Mouse (Mus musculus) left cerebral cortex, adult 8-10 months (tissue): ENCODE results near the gene Pde8a. TPM values are rescaled to one million over a fixed set of nuclear protein-coding genes. Genes with fewer than 3 reads are reported as not detected.
A peak's percentile ranks its signal among the peaks of the same experiment; 100 is the strongest.
"Not testable (repeated sequence)": the region's sequence is repeated elsewhere in the genome, so short reads cannot be mapped to it uniquely, and the experiment has no call there.

Source experiments
- DNase-seq, 2 experiments: peaks; one replicate each; pipeline ENCODE4 v3.0.0; 2022; ENCODE audit warnings: low spot score in 2 of 2
- total RNA-seq, 4 experiments: library from RNA; stranded (reverse); gene quantifications; 2 replicates each; pipeline ENCODE4 v1.2.4; 2022

The Pde8a gene
- total RNA-seq, result 10 to 100 TPM; 12.5 to 16.6 (median 14.5) TPM

DNA sequence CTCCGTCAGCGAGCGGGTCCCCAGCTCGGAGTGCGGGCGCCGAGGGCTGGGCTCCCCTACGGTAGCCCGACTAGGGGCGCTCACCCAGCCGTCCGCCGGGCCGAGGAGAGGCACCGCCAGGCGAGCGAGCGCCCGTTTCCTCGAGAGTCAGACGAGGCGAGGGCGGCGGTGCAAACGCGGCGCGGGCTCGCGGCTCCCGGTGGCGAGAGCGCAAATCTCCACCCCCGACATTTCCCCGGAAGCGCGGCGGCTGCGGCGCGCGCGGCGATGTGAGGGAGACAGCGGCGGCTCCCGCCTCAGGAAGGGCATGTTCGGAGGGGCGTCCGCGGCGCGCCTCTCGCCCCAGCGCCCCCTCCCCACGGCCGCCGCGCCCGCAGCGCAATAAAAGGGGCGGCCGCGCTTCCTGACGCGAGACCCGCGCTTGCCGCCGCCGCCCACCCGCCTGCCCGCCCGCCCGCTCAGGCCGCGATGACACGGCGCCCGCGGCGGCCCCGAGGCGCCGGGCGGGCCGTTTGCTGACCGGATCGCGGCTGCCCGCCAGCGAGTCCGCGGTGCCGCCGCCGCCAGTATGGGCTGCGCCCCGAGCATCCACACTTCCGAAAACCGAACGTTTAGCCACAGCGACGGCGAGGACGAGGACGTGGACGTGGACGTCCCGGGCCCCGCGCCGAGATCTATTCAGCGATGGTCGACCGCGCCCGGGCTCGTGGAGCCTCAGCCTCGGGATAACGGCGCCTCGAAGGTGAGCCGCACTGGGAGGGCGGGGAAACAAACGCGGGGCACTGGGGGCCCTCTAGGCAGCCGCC, at the start of gene Pde8a:
Gene Pde8a, plus strand, starts transcription at position 250 of the 806 bp plus-strand sequence.
- DNase-seq, result no peak

DNA sequence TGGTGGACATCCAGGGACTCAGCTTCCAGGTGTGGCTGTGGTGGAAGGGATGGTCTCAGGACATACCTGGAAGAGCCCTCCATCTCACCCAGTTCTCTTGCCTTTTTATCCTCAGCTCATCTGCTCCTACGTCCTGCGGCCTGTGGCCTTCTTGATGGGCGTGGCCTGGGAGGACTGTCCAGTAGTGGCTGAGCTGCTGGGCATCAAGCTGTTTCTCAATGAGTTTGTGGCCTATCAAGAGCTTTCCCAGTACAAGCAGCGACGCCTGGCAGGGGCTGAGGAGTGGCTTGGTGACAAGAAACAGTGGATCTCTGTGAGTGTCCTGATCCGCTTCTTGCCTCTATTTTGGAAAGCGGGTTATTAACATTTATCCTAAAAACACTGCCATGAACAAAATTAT, 49.0 kb upstream of the Pde8a start:
- no peak for DNase-seq

DNA sequence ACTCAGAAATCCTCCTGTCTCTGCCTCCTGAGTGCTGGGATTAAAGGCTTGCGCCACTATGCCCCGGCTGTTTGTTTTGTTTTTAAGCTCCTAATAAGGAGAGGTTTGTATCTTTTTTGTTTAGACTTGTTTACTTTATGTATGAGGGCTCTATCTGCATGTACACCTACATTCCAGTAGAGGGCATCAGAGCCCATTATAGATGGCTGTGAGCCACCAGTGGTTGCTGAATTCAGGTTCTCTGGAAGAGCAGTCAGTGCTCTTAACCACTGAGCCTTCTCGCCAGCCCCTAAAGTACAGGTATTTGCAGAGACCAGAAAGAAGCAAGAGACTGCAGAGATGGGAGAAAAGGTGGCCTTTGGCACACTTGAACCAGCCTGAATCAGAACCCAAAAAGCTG, 46.3 kb upstream of the Pde8a start:
- DNase-seq, result no peak

DNA sequence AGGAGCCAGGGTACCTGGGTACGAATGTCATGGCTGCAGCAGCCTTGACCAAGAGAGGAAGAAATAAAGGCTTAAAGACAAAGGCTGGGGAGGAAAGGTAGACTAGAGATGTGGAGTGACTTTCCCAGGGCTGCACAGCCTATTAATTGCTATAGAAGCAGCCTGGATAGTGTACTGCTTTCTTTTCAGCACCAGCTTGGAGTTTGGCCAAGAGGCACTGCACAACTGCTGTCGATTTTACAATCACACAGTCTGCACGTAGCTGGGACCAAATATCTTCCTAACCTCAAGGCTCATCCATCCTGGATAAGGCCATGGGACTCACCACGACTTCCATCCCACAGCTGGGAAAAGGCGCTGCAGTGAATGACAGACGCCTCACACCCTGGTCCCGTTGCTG, 44.0 kb upstream of the Pde8a start:
- DNase-seq, result no peak

DNA sequence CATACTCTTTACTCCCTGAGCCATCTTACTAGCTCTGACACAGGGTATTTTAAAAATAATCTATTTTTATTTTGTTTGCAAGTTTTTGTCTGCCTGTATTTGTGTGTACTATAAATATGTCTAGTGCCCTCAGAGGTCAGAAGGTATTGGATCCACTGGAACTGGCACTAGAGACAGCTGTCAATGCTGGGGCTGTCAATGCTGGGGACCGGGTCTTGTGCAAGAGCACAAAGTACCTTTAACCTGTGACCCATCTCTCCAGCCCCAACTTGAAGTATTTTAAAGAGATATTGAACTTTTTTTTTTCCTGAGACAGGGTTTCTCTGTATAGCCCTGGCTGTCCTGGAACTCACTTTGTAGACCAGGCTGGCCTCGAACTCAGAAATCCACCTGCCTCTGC, 39.5 kb upstream of the Pde8a start:
- no peak for DNase-seq

DNA sequence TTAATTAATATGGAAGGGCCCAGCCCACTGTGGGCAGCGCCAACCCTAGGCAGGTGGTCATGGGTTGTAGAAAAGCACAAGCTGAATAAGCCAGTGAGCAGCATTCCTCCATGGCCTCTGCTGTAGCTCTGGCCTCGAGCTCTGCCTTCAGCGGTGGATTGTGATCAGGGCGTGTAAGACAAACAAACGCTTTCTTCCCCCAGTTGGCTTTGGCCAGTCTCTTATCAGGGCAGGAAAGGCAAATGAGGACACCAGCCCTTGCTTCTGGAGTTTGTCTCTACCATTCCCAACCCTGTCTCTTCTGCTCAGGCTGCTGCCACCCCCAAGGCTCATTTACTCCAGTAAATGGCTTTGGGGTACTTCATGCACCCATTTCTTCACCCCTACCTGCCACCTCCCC, 38.7 kb upstream of the Pde8a start:
- no peak for DNase-seq

DNA sequence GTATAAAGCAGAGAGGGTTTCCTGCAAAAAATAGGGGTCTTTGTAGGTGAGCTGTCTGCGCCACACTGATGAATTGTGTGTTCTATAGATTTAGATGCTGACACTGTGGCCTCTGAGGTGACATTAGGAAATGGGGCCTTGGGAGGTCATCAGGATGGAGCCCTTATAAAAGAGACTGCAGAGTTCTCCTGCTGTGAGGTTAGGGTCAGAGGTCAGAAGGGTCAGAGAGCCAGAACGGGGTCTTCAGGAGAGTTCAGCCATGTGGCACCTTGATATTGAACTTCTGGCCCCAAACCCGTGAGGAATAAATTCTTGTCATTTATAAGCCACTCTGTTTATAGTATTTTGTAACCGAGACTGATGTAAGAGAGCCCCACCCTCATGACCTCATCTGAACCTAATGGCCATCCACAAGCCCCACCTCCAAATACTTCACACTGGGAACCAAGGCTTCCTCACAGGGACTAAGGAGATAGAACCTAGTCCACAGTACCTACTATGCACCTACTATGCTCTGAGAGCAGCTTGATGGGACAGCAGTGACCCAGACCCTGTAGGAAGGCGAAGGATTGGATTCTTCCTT, 37.1 kb upstream of the Pde8a start:
- DNase-seq, result no peak

DNA sequence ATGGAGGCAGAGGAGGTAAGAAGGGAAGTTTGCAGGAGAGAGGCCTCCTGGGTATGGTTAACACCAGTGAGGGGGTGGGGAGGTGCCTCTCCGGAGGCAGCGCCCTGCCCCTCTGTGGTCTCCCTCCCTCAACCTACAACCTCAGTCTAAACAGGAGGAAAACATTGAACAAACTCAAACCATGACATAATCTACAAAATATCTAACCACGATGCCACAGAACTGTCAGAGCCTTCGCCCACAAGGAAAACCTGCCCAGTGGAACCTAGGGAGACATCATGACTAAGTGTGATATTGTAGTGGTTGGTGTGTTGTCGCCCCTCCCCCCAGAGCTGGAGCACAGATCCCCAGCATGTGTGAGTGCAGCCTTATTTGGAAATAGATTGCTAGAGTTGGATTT, 33.9 kb upstream of the Pde8a start:
- DNase-seq, result peak in 1 of 2 experiments; percentile 58

DNA sequence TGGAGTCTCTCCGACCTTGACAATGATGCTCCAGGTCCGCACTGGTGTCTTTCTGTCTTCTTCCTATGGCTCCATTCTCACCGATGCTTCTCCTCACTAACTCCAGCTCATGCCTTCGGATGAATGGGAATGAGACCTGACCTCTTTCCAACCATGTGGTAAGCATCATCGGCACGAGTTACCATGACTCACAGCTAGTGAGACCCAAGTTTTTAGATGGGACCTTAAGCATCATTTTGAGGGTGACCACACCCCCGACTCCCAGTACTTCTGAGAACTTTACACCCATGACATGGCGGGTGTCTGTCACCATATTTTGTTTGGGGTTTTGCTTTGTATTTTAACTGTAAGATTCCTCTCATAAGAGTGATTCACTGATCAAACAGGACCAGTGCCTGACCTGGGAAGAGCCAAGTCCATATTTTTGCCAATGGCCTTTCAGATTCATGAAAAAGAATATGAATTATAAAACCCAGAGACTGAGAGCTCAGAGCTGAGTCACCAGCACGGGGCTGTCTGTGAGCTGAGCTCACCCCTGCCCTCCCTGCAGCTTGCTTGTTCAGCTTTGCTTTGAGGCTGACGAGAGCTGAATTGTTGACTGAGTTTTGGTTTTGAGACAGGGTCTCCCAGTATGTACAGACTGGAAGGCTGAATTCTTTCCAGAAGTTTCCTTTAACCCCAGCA, 30.8 kb upstream of the Pde8a start:
- no peak for DNase-seq

DNA sequence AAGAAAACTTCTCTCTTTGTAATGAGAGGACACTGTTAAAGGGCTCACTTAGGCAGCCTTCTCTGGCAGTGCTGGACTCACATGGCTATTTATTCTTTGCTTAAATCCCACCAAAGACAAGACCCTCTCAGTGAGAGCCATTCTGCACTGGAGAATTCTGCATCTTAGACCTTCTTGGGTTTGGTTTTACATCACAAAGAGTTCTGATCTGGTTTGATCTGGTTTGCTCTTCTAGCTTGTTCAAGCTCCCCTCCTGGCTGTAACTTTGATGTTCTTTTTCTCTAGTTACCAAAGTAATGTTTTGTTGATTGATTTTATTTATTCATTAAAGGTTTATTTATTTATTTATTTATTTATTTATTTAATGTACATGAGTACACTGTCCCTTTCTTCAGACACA, 30.2 kb upstream of the Pde8a start:
- no peak for DNase-seq

DNA sequence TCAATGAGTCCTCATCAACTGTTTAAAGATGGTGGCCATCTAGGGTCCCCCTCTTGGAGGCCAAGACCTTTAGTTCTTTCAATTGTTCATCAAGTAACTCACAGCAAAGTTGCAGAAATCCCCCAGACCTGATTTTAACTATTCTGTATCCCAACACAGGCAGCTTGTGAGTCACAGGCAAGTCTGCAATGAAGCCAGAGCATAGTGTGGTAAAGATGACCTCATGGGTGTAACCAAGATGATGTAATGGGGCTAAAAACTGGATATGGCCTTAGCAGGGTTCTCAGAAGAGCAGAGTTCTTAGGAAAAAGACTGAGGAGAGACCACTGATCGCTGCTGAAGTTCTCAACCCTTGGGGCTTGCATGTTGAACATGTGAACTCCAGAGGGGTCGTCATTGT, 29.3 kb upstream of the Pde8a start:
- no peak for DNase-seq

DNA sequence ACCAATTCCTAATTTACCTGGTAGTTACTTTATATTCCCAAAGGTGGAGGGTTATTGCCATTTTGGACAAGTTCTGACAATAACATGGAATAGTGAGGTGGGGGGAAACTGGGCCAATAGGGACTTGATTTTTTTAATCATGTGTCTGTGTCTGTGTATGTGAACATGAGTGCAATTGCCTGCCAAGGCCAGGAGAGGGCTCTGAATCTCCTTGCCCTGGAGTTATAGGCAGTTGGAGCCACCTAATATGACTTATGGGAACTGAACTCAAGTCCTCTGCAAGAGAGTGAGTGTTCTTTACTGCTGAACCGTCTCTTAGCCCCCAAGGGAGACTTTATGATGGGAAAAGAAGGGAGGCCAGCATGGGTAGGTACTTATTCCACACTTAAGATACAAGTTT, 28.7 kb upstream of the Pde8a start:
- DNase-seq, result no peak

DNA sequence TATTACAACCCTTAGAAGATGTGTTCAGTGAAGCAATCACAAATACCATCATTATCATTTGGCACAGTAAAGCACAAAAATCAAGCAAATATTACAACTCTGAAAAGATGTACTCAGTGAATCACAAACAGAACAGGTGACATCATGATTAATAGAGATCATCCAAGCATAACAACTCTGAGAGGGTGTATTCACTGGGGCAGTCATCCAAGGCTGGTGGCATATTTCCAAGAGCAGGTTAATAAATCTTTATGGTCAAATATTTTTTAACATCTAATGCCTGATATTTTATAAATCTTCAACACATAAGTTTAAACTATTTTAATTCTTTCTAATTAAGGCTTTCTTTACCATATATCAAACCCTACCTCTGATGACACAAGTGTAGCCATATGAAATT, 27.4 kb upstream of the Pde8a start:
- DNase-seq, result not testable (repeated sequence)

DNA sequence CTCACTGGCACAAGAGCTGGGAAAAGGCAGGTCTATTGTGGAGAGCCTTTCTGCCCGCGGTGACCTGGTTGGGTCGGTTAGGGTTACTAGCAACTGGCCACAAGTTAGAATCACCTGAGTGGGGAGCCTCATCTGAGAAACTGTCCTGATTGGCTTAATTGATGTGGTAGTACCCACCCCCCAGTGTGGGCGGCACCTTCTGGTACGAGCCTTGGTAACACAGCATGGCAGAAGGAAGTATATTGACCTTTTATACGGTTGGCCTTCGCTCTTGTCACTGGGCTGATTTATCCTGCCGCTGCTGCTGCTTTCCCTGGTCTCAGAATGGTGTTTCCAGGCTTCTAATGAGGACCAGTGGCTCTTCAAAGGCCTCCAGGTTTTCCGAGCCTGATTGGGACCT, 24.2 kb upstream of the Pde8a start:
- no peak for DNase-seq

DNA sequence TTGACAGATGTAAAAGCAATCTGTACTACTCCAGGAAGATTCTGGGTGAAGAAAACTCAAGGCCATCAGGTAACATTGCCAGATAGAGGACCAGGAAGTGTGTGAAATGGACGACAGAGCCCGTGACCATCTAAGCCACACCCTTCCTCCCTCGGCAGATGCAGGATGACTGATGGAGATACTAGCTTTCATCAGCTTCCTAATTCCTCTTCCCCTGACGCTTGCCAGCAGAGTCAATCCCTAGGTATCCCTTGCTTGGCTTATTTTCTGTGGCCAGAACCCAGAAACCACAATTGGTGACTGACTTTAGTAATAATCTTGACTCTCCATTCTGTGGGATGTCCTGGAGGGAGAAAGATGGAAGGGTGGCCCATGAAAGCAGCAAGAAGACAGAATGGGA, 17.9 kb upstream of the Pde8a start:
- no peak for DNase-seq

DNA sequence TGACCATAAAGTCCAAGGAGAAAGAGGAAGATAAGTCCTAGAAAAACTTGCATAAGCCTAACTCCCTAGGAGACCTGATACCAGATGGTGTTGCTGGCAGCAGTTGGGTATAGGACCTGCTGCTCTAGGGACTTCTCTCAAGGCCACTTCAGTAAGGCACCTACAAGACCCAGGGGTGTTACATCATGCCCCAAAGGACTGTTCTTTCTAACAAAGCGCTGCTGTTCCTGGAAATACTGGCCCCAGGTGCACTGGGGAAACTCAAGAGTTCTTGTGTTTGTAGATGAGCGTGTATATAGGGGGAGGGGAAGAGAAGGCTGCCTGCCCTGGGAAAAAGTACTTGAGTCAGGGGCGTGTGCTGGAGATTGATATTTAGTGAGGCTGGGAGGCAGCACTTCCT, 16.6 kb upstream of the Pde8a start:
- no peak for DNase-seq

DNA sequence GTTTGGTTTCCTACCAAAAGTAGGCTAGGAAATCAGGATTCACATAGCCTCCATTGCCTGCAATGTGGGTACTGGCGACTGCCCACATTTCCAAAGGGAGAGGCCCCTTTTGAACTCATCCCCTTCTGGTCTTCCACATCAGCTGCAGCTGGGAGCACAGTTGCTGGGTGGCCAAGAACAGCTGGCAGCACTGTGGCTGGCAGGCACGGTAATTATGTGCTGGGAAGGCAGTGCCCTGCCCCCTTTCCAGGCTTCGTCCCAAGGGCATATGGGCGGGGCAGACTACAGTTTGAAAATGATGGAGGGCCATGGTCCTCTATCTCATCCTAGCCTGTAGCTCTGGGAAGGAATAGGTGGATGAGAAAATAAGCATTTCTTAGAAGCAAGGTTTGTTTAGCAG, 14.9 kb upstream of the Pde8a start:
- DNase-seq, result no peak

DNA sequence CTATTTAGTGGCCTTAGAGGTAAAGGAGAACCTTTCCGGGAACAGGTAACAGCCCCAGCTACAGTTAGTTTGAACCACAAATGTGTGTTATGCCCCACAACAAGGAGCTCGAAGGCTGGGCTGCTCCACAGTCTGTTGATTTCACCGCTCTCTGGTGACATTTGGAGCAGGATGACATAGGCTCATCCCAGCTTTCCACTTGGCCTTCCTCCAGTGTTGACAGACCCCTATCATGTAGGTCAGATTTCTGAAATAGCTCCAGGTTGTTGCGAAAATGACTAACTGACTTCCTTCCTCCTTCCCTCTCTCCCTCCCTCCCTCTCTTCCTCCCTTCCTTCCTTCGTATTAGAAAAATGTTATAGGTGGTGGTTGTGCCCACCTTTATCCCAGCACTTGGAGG, 14.3 kb upstream of the Pde8a start:
- no peak for DNase-seq

DNA sequence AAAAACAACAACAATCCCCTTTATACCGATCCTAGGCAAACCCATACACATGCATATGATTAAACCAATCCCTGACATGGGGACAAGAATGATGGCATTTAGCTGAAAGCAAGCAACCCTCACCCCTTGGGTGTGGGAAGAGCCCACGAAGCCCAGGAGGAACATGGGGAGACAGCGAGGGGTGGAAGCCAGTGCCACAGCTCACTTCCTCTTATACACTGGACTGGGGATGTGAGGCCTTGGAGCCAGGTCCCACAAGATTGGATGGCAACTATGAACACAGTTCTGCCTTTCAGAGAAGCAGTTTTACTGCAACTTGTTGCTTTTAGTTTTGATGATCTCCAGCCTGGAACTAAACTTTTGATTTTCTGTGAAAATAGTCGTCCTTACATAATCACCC, 13.6 kb upstream of the Pde8a start:
- no peak for DNase-seq

DNA sequence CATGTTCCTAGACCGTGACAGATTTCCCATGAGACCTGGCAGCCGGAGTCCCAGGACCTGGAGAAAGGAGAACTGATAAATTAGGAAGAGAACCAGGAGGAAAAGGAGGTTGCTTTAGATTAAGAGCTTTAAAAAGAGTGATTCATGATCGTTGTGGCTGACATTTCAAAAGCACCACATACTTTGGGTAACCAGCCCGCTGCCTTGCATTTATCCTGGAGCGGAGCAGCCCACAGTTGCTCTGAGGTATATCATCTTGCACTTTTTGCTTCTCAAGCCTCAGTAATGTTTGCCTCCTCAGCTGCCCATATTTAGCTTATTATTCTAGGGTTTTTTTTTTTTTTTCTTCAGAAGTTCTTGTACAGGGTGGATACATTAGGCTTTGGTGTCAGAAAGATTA, 11.0 kb upstream of the Pde8a start:
- DNase-seq, result no peak

DNA sequence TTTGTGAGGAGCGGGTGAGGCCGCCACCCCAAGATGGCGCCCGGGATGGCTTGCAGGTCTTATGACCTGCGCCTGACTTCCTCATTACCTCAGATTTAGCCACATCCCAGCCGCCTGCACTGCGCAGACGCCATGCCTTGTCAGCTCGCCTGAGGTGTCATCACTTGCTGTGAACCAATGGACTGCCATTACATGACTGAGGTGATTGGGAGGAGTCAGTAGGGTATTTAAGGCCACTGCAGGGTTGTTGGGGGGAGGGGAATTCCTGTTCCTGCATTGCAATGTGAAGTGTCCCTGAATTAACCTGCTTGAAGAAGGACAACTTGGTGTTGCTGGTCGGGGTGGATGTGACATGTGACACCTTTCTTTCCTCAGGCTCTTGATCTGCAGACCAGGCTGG, 9.8 kb upstream of the Pde8a start:
- not testable (repeated sequence) for DNase-seq

DNA sequence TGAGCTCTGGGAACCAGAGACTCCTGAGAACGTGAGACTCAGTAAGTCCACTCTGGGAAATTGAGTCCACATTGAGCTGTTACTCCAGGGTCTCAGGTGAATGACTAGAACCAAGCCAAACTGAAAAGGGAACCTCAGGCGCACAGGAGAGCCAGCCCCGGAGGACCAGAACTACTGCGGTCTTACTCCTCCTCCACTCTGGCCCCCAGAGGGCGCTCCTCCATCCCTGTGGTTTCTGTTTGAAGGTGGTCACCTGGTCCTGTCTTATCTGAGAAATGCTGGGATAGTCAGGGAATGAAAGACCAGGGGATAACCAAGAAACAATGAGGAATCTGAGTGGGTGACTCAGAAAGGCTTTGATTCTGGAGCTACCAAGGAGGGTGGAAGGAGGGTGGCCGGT, 4.5 kb upstream of the Pde8a start:
- peak in 1 of 2 experiments; percentile 22 for DNase-seq
